ENCODE assay signal across 9 mouse cellular contexts in genomic region chr16:33950830-33951229, GRCm38 (mm10). TPM values are rescaled to one million over a fixed set of nuclear protein-coding genes. Genes with fewer than 3 reads are reported as not detected.
DNase-seq lines count a peak whose midpoint lies in the region; ATAC-seq and TF ChIP-seq lines count a peak whose summit lies in the region.
"Had no signal": no experiment of that assay in that cellular context is flagged by ENCODE, and none has a peak within 500 bp of the region (broad histone marks: within the 10 kb centered on the region; RNA-seq: fewer than 3 reads in every experiment).

No protein-coding gene starts in this region.

- peak; percentile 20 for DNase-seq in c-Kit-negative CD71-positive TER-119-positive erythroid progenitor cells, embryonic 14.5 days (ENCODE audit: low read depth, low spot score)
- peak; percentile 73 for DNase-seq in heart, postnatal 25 days (ENCODE audit: low spot score)
- peak; percentile 77 for DNase-seq in large intestine, adult 2 months (ENCODE audit: low read depth, low spot score)
- peak; percentile 88 for DNase-seq in stomach, postnatal 0 days (ENCODE audit: low spot score)

- H3K4me3 ChIP-seq in E14TG2a.4 (replicated peaks; ENCODE audit: low read length), result no peak overlapping the region
- no peak overlapping the region for H3K4me3 ChIP-seq in forebrain, embryonic 12.5 days (replicated peaks)
- no peak overlapping the region for H3K4me3 ChIP-seq in liver, embryonic 16.5 days (ENCODE audit: low read depth, low read length)
- H3K4me3 ChIP-seq in neural tube, embryonic 12.5 days, result no peak overlapping the region
- no peak overlapping the region for H3K4me3 ChIP-seq in stomach, postnatal 0 days (ENCODE audit: low read depth, low read length)
- H3K4me3 ChIP-seq: heart, embryonic 13.5 days had no signal

- no peak overlapping the region for H3K9ac ChIP-seq in forebrain, embryonic 12.5 days
- H3K9ac ChIP-seq in liver, embryonic 16.5 days (ENCODE audit: low read depth, low read length), result no peak overlapping the region
- H3K9ac ChIP-seq in neural tube, embryonic 12.5 days, result no peak overlapping the region
- H3K9ac ChIP-seq in stomach, postnatal 0 days (ENCODE audit: low read length), result no peak overlapping the region
- H3K9ac ChIP-seq: heart, embryonic 13.5 days had no signal

- peaks cover 47% of the 10 kb centered on the region for H3K36me3 ChIP-seq in E14TG2a.4 (ENCODE audit: insufficient read depth, low read length)
- peaks cover 27% of the 10 kb centered on the region for H3K36me3 ChIP-seq in forebrain, embryonic 12.5 days (replicated peaks)
- H3K36me3 ChIP-seq in liver, embryonic 16.5 days (ENCODE audit: control insufficient read depth, insufficient read depth), result peaks cover 27% of the 10 kb centered on the region
- peaks cover 24% of the 10 kb centered on the region for H3K36me3 ChIP-seq in neural tube, embryonic 12.5 days
- peaks cover 3% of the 10 kb centered on the region; the same call in 1 of the 2 replicates for H3K36me3 ChIP-seq in stomach, postnatal 0 days (ENCODE audit: control insufficient read depth, insufficient read depth, low read length)

- intact Hi-C loops in heart, postnatal 25 days (cut with DNase I), result loop anchor here (1.0 to 5.0 kb wide), 2 partner anchors 49 to 131 kb away; no protein-coding TSS in a partner anchor

- peaks cover 26% of the 10 kb centered on the region for H3K4me1 ChIP-seq in E14TG2a.4 (replicated peaks; ENCODE audit: low read depth, low read length)
- H3K4me1 ChIP-seq in forebrain, embryonic 12.5 days, result no peaks in the 10 kb centered on the region
- H3K4me1 ChIP-seq in liver, embryonic 16.5 days (ENCODE audit: control insufficient read depth, low read depth, low read length), result peaks cover 13% of the 10 kb centered on the region
- no peaks in the 10 kb centered on the region for H3K4me1 ChIP-seq in neural tube, embryonic 12.5 days
- H3K4me1 ChIP-seq in stomach, postnatal 0 days (replicated peaks; ENCODE audit: control insufficient read depth, insufficient read depth), result no peaks in the 10 kb centered on the region

- peak; percentile 79; the same call in 1 of the 2 replicates for ATAC-seq in forebrain, embryonic 12.5 days (ENCODE audit: low FRiP score)
- ATAC-seq in liver, embryonic 16.5 days (ENCODE audit: low read depth), result peak; percentile 69
- ATAC-seq in neural tube, embryonic 12.5 days (ENCODE audit: low FRiP score, low read depth), result 0 out of 2 replicates have a peak, but pooled peaks have one; percentile 77
- peak; percentile 83 for ATAC-seq in stomach, postnatal 0 days (ENCODE audit: low FRiP score, low TSS enrichment)

- WGBS in forebrain, embryonic 12.5 days, result 28% methylated on average over 4 of the region's 4 CpGs
- 11% methylated on average over 4 of the region's 4 CpGs for WGBS in large intestine, adult 2 months
- WGBS in liver, embryonic 16.5 days (ENCODE audit: insufficient replicate concordance), result 21% methylated on average over 4 of the region's 4 CpGs
- WGBS in neural tube, embryonic 12.5 days, result 30% methylated on average over 4 of the region's 4 CpGs
- 22% methylated on average over 4 of the region's 4 CpGs for WGBS in stomach, postnatal 0 days

- no peak overlapping the region for H3K27ac ChIP-seq in forebrain, embryonic 12.5 days
- H3K27ac ChIP-seq in liver, embryonic 16.5 days (ENCODE audit: low read length), result no peak overlapping the region
- no peak overlapping the region for H3K27ac ChIP-seq in neural tube, embryonic 12.5 days
- H3K27ac ChIP-seq in stomach, postnatal 0 days (replicated peaks), result no peak overlapping the region
- H3K27ac ChIP-seq: heart, embryonic 13.5 days had no signal

- no peaks in the 10 kb centered on the region for H3K27me3 ChIP-seq in E14TG2a.4 (ENCODE audit: insufficient read depth, low read length)
- no peaks in the 10 kb centered on the region for H3K27me3 ChIP-seq in forebrain, embryonic 12.5 days
- no peaks in the 10 kb centered on the region for H3K27me3 ChIP-seq in liver, embryonic 16.5 days (ENCODE audit: control insufficient read depth, insufficient read depth, low read depth, low read length)
- H3K27me3 ChIP-seq in neural tube, embryonic 12.5 days (replicated peaks), result no peaks in the 10 kb centered on the region
- H3K27me3 ChIP-seq in stomach, postnatal 0 days (ENCODE audit: control insufficient read depth, insufficient read depth, low read length), result no peaks in the 10 kb centered on the region
- H3K27me3 ChIP-seq: heart, embryonic 13.5 days had no signal

- no peaks in the 10 kb centered on the region for H3K9me3 ChIP-seq in E14TG2a.4 (ENCODE audit: low read length)
- H3K9me3 ChIP-seq in forebrain, embryonic 12.5 days, result no peaks in the 10 kb centered on the region
- H3K9me3 ChIP-seq in liver, embryonic 16.5 days (replicated peaks; ENCODE audit: control insufficient read depth, low read length), result no peaks in the 10 kb centered on the region
- H3K9me3 ChIP-seq in neural tube, embryonic 12.5 days, result no peaks in the 10 kb centered on the region
- no peaks in the 10 kb centered on the region for H3K9me3 ChIP-seq in stomach, postnatal 0 days (ENCODE audit: control insufficient read depth, low read length)
- H3K9me3 ChIP-seq: heart, embryonic 13.5 days had no signal

- H3K4me2 ChIP-seq in forebrain, embryonic 12.5 days, result no peak overlapping the region
- no peak overlapping the region for H3K4me2 ChIP-seq in liver, embryonic 16.5 days (ENCODE audit: low read depth, low read length)
- no peak overlapping the region for H3K4me2 ChIP-seq in neural tube, embryonic 12.5 days (replicated peaks)
- no peak overlapping the region for H3K4me2 ChIP-seq in stomach, postnatal 0 days (replicated peaks; ENCODE audit: low read depth)
- H3K4me2 ChIP-seq: heart, embryonic 13.5 days had no signal

- no peak for TF ChIP-seq EP300 in stomach, postnatal 0 days (optimal IDR thresholded peaks at IDR 0.05)

- peak; percentile 78 for TF ChIP-seq CTCF in E14TG2a.4 (conservative IDR thresholded peaks at IDR 0.05; ENCODE audit: low read length)
- TF ChIP-seq CTCF in stomach, postnatal 0 days (IDR thresholded peaks at IDR 0.05; ENCODE audit: low read depth), result peak; percentile 100

RNA-seq across cellular contexts. Expression of gene Umps, which starts 16.0 kb away (rescaled TPM):
- polyA plus RNA-seq in forebrain, embryonic 12.5 days (2016; fragmentation: Nextera tagmentation; extraction: Ambion mirVana), result 56.5 and 56.9 TPM in 2 replicates
- 1 to 10 TPM; 9.0 to 9.2 TPM for total RNA-seq in heart, postnatal 25 days (2021)
- polyA plus RNA-seq in large intestine, adult 2 months (2012; rRNA removed), result 6.9 and 7.9 TPM in 2 replicates
- polyA plus RNA-seq in liver, embryonic 16.5 days (2015; fragmentation: Nextera tagmentation; extraction: Ambion mirVana), result 30.9 and 31.2 TPM in 2 replicates
- 36.8 and 38.2 TPM in 2 replicates for polyA plus RNA-seq in neural tube, embryonic 12.5 days (2016; fragmentation: Nextera tagmentation; extraction: Ambion mirVana)
- 24.0 and 26.4 TPM in 2 replicates for polyA plus RNA-seq in stomach, postnatal 0 days (2015; fragmentation: Nextera tagmentation; extraction: Ambion mirVana)

Comparison
In these comparisons a context has a peak if more than half of its experiments do, and no peak if none do; other contexts are left out.
1. DNase-seq: peak in every context shown above with its lines; median percentile 88 in stomach, postnatal 0 days; 77 in large intestine, adult 2 months; 73 in heart, postnatal 25 days; 20 in c-Kit-negative CD71-positive TER-119-positive erythroid progenitor cells, embryonic 14.5 days.